Mouse (Mus musculus): ENCODE data around the gene Cltb. TPM values are rescaled to one million over a fixed set of nuclear protein-coding genes. Genes with fewer than 3 reads are reported as not detected.

Gene Cltb
- polyA plus RNA-seq, 1 experiment from 2014 or later, result 51.0 TPM

DNA sequence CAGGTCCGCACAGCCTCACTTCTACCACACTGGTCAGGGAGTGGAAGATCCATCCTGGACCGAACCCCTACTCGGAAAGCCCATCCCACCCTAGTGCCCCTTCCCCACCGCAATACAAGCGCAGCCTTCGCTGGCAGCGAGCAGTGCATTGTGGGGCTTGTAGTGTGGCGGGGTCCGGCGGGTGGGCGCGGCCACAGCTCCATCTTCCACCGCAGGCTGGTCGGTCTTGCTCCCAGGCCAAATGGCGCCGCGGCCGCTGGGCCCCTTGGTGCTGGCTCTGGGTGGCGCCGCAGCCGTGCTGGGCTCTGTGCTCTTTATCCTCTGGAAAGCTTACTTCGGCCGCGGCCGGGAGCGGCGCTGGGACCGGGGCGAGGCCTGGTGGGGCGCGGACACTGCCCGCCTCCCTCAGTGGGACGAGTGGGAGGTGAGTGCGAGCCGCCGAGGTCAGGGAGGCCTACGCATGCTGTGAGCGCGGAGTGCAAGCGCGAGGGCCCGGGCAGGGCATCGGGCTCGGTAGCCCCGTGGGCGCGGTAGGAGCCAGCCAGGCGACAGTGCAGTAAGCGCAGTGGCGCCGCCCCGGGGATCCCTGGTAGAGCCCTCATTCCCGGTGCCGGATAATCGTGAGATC is 36.2 kb downstream of the Cltb start, which contains the start of gene Arl10:
Gene Arl10 (plus strand): TSS at position 162 of the 628 bp plus-strand sequence.
- H3K4me3 ChIP-seq (replicated peaks), result peak within 1 kb of the TSS; percentile 71
- ATAC-seq (ENCODE audit: low read depth) (peak; percentile 79), DNase-seq (peak; percentile 50)
- under 1% methylated on average over 55 of the region's 55 CpGs for WGBS (ENCODE audit: insufficient replicate concordance)
- H3K36me3 ChIP-seq, result peaks cover 13% of the 10 kb centered on the region
- H3K27me3 ChIP-seq, result no peaks in the 10 kb centered on the region
- no peaks in the 10 kb centered on the region for H3K9me3 ChIP-seq (replicated peaks)
- peaks cover 43% of the 10 kb centered on the region for H3K4me1 ChIP-seq (replicated peaks)
- peak within 1 kb of the TSS; percentile 83 for H3K4me2 ChIP-seq
- peak within 1 kb of the TSS; percentile 75 for H3K9ac ChIP-seq
- peak within 1 kb of the TSS; percentile 31 for H3K27ac ChIP-seq

DNA sequence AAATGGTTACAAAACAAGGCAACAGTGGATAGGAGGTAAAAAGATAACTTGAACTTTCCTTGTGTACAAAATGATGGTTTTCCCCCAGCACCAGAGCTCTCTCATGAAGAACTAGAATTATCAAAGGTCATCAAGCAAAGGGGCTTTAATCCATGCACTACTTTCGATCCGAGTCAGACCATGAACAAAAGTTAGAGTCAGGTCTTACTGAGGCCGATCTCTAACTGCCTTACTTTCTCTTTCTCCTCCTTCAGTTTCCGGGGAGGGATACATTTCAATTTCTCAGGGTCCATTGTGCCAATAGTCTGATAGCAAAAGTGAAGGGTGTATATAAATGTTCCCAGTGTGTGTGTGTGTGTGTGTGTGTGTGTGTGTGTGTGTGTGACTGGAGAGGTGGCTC is 38.5 kb downstream of the Cltb start:
- Histone ChIP-seq H3K4me1 (replicated peaks) (peaks cover 44% of the 10 kb centered on the region), H3K4me3 (replicated peaks) (no peak overlapping the region), H3K27ac (no peak overlapping the region), H3K4me2 (no peak overlapping the region), H3K9ac (no peak overlapping the region), H3K27me3 (no peaks in the 10 kb centered on the region), H3K36me3 (0 out of 2 replicates have a peak, but pooled peaks cover 3% of the 10 kb centered on the region), H3K9me3 (replicated peaks) (no peaks in the 10 kb centered on the region)
- 72% methylated on average over 4 of the region's 4 CpGs for WGBS (ENCODE audit: insufficient replicate concordance)
- DNase-seq (no peak), ATAC-seq (ENCODE audit: low read depth) (no peak)

DNA sequence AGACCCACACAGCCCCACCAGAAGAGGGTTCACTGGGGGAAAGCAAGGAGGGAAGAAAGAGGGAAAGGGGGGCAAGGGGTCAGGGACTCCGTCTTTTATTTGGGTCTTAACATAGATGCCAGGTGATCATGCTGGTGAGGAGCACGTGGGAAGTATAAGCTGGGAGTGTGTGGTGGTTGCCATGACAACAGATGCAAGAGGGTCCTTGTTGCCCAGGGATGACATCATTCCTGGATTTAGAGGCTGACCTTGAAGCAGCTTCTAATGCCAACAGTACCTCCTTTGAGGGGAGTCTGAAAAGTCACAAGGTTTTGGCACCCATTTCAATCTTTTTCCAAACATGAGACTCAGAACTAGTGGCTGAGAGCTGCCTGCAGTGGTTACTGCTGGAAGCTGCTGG is 39.5 kb downstream of the Cltb start:
- Histone ChIP-seq H3K36me3 (no peaks in the 10 kb centered on the region), H3K27ac (no peak overlapping the region), H3K9ac (no peak overlapping the region), H3K9me3 (replicated peaks) (no peaks in the 10 kb centered on the region), H3K4me2 (no peak overlapping the region), H3K4me1 (replicated peaks) (peaks cover 41% of the 10 kb centered on the region), H3K27me3 (no peaks in the 10 kb centered on the region), H3K4me3 (replicated peaks) (no peak overlapping the region)
- WGBS (ENCODE audit: insufficient replicate concordance), result 54% methylated on average over 2 of the region's 2 CpGs
- no peak for ATAC-seq (ENCODE audit: low read depth)
- DNase-seq, result no peak

DNA sequence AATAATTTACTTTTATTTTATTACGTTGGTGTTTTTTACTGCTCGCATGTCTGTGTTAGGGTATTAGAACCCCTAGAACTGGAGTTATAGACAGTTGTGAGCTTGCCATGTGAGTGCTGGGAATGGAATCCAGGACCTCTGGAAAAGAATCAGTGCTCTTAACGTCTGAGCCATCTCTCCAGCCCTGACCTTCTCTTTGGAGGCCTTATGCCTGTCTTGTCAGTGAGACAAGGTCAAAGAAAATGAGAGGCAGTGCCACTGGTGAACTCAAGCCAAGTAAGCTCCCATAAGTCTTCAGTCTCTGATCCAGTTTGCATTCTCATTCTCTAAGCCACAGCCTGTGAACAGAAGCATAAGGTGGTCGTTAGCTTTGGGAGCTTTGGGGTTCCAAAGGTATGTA is 40.4 kb downstream of the Cltb start:
- no peaks in the 10 kb centered on the region for H3K9me3 ChIP-seq (replicated peaks)
- no peak overlapping the region for H3K4me2 ChIP-seq
- peaks cover 41% of the 10 kb centered on the region for H3K4me1 ChIP-seq (replicated peaks)
- no peak for ATAC-seq (ENCODE audit: low read depth)
- H3K27me3 ChIP-seq, result no peaks in the 10 kb centered on the region
- H3K9ac ChIP-seq, result no peak overlapping the region
- 69% methylated on average over 4 of the region's 4 CpGs for WGBS (ENCODE audit: insufficient replicate concordance)
- no peaks in the 10 kb centered on the region for H3K36me3 ChIP-seq
- no peak overlapping the region for H3K4me3 ChIP-seq (replicated peaks)
- no peak overlapping the region for H3K27ac ChIP-seq
- DNase-seq, result no peak

DNA sequence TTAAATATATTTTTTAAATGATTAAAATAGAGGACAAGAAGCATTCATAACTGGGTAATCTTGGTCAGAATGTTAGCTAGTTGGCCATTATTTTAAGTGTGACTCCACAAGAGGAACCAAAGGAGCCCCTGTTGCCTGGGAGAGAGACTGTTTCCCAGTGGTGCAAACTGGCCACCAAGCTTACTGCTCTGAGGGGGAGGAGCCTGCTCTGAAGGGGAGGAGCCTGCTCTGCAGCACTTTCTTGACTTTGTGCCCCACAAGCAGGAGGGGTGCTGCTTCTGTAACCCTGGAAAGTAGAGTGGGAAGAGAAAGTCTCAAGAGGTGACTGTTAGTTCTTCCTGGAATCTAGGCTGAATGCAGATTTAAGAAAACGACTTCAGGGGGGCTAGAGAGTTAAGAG is 41.9 kb downstream of the Cltb start:
- no peak overlapping the region for H3K4me3 ChIP-seq (replicated peaks)
- H3K9ac ChIP-seq, result no peak overlapping the region
- no peak overlapping the region for H3K27ac ChIP-seq
- 46% methylated on average over 1 of the region's 1 CpGs for WGBS (ENCODE audit: insufficient replicate concordance)
- DNase-seq (no peak), ATAC-seq (ENCODE audit: low read depth) (no peak)
- H3K9me3 ChIP-seq (replicated peaks), result no peaks in the 10 kb centered on the region
- H3K27me3 ChIP-seq, result no peaks in the 10 kb centered on the region
- H3K4me1 ChIP-seq (replicated peaks), result peaks cover 36% of the 10 kb centered on the region
- H3K4me2 ChIP-seq, result no peak overlapping the region
- H3K36me3 ChIP-seq, result no peaks in the 10 kb centered on the region

DNA sequence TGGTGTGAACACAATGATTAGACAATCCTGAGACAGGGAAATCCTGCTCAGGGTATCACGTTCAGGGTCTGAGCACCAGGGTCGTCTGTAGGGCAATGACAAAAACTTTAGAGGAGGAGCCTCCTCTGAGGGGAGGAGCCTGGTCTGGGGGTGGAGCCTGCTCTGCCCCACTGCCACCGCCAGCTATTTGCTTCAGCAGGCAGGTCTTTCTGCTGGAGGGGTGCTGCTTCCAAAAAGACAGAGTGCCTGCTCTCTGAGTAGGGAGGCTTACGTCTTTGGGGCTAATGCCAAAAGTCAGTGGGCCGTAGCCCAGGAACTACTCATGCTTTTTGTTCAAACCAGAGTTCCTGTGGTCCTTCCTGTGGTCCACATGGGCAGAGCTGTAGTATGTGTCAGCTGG is 42.8 kb downstream of the Cltb start:
- no peak overlapping the region for H3K4me3 ChIP-seq (replicated peaks)
- H3K4me1 ChIP-seq (replicated peaks), result peaks cover 37% of the 10 kb centered on the region
- no peaks in the 10 kb centered on the region for H3K27me3 ChIP-seq
- H3K4me2 ChIP-seq, result no peak overlapping the region
- 36% methylated on average over 5 of the region's 5 CpGs for WGBS (ENCODE audit: insufficient replicate concordance)
- ATAC-seq (ENCODE audit: low read depth), result no peak
- H3K9me3 ChIP-seq (replicated peaks), result no peaks in the 10 kb centered on the region
- H3K27ac ChIP-seq, result no peak overlapping the region
- no peak overlapping the region for H3K9ac ChIP-seq
- no peaks in the 10 kb centered on the region for H3K36me3 ChIP-seq
- DNase-seq, result no peak

DNA sequence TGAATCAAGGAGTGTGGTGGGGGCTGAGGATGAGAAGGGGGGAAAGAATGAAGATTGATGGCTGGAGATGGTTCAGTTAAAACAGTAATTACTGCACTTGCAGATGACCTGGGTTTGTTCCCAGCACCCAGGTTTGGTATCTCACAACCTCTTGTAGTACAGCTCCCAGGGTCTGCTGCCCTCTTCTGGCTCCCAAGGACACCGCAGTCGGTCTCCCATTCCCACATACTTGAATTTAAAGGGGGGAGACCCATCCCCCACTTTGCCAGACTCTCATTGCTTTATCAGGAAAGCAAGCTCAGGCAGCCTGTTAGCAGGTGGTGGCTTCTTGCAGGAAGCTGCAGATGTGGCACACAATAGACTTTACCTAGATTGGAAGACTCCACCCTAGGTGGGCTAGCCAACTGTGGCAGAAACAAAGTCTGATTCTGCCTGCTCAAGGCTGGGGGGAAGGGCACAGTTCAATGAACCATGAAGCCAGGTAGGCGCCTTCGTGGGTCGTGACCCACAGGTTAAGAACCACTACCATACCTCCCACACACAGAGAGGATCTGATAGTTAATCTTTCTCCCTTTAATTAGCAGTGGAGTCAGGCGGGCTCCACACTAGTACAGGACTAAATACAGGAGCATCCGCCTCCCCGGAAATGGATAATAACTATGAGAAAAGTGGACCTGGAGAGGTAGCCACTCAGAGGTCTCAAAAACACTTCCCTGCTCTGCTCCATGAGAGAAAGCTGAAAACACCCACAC is 45.4 kb downstream of the Cltb start:
- H3K36me3 ChIP-seq, result peaks cover 24% of the 10 kb centered on the region
- H3K27ac ChIP-seq, result peak overlapping the region; percentile 85
- H3K4me1 ChIP-seq (replicated peaks), result peaks cover 46% of the 10 kb centered on the region
- peak overlapping the region; percentile 99 for H3K9ac ChIP-seq
- peak; percentile 50 for DNase-seq
- 39% methylated on average over 8 of the region's 8 CpGs for WGBS (ENCODE audit: insufficient replicate concordance)
- peak overlapping the region; percentile 80 for H3K4me2 ChIP-seq
- no peaks in the 10 kb centered on the region for H3K9me3 ChIP-seq (replicated peaks)
- H3K27me3 ChIP-seq, result no peaks in the 10 kb centered on the region
- peak overlapping the region; percentile 99 for H3K4me3 ChIP-seq (replicated peaks)
- peak; percentile 55 for ATAC-seq (ENCODE audit: low read depth)

DNA sequence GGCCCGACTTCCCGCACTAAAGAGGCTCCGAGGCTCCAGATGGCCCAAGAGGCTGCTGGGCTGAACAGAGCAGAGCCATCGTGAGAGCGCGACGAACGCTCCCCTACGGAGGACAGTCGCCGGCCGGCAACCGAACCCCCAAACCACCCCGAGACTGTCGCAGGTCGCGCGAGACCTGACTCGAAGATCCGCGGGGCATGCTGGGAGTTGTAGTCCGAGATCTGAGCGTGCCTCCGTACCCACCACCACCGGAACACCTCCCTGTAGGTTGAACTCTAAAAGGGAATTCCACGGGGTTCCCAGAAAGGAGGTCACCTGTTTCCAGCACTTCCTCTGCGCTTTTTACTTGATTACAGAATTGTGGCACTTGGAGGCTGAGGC is 46.0 kb downstream of the Cltb start, which contains the start of gene 4833439L19Rik:
Gene 4833439L19Rik (minus strand): TSS at position 235 of the 381 bp plus-strand sequence.
- DNase-seq, result peak; percentile 91
- Histone ChIP-seq H3K27ac (peak within 1 kb of the TSS; percentile 85), H3K9ac (peak within 1 kb of the TSS; percentile 99), H3K4me2 (peak within 1 kb of the TSS; percentile 80), H3K36me3 (peaks cover 29% of the 10 kb centered on the region), H3K4me1 (replicated peaks) (peaks cover 46% of the 10 kb centered on the region), H3K4me3 (replicated peaks) (peak within 1 kb of the TSS; percentile 99), H3K27me3 (no peaks in the 10 kb centered on the region), H3K9me3 (replicated peaks) (no peaks in the 10 kb centered on the region)
- 0% methylated on average over 27 of the region's 27 CpGs for WGBS (ENCODE audit: insufficient replicate concordance)
- peak; percentile 92 for ATAC-seq (ENCODE audit: low read depth)

DNA sequence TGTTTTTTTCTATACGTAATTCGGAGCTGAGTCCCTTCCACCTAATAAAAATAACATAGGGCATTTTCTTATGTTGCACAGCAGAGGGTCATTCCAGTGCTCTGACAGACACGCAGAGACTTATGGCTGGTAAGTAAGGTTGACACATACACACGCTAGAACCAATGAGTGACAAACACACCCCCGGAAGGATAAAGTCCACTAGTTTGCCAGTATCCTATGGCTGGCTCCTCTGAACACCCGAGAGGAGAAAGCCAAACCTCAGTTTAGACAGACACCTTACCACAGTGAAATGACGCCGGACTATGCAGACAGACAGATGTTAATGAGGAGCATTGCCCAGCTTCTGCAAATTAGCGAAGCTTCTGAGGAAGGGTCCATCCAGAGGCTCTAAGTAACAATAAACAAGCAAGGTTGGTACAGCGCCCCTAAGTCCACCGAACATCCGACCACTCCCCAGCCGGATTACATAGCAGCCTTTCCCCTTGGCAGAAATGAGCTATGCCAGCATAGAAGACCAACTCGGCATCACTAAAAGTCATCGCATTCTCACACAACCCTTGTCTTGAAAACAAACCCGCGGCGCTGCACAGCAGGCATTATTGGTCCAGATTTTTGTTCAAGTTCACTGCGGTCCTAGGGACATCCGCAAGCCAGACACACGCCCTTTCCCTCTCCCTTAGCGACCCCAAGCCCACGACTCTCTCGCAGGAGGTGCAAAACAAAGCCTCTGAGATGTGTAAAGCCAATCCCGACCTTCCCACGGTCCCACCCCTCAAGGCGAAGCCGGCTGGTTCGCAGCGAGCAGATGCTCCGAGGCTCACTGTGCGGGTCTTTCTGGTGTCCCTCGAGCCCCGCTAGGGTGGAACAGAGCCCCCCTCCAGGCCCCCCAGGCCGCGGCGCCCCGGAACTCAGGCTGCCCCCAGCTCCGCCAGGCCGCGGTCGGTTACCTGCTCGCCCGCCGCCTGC is 46.6 kb downstream of the Cltb start:
- Histone ChIP-seq H3K4me1 (replicated peaks) (peaks cover 46% of the 10 kb centered on the region), H3K27me3 (no peaks in the 10 kb centered on the region), H3K9me3 (replicated peaks) (no peaks in the 10 kb centered on the region), H3K4me3 (replicated peaks) (peak overlapping the region; percentile 99), H3K9ac (peak overlapping the region; percentile 99), H3K36me3 (peaks cover 36% of the 10 kb centered on the region), H3K4me2 (peak overlapping the region; percentile 80), H3K27ac (peak overlapping the region; percentile 85)
- 9% methylated on average over 44 of the region's 45 CpGs for WGBS (ENCODE audit: insufficient replicate concordance)
- ATAC-seq (ENCODE audit: low read depth) (peak; percentile 51), DNase-seq (no peak)

DNA sequence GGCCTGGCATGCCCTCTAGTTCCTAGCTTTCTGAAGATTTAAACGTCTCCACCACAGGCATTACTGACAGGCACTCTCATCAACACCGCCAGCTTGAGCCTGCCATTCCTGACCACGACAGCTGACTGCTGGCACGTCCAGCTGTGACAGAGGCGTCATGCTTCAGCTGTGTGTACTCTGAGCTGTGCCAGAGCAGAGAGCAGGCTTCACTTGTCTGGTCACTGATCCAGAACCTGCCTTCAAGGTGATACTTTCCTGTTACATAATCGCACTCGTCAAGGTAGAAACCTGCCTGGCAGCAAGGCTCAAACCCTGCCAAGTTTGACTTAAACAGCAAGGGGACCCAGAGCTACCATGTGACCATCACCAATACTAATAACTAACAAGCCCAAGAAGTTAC is 48.6 kb downstream of the Cltb start:
- WGBS (ENCODE audit: insufficient replicate concordance), result 71% methylated on average over 7 of the region's 7 CpGs
- H3K9ac ChIP-seq, result no peak overlapping the region
- no peak overlapping the region for H3K4me2 ChIP-seq
- H3K36me3 ChIP-seq, result peaks cover 56% of the 10 kb centered on the region
- H3K4me3 ChIP-seq (replicated peaks), result no peak overlapping the region
- ATAC-seq (ENCODE audit: low read depth) (no peak), DNase-seq (no peak)
- H3K4me1 ChIP-seq (replicated peaks), result peaks cover 35% of the 10 kb centered on the region
- no peaks in the 10 kb centered on the region for H3K27me3 ChIP-seq
- no peaks in the 10 kb centered on the region for H3K9me3 ChIP-seq (replicated peaks)
- H3K27ac ChIP-seq, result no peak overlapping the region

DNA sequence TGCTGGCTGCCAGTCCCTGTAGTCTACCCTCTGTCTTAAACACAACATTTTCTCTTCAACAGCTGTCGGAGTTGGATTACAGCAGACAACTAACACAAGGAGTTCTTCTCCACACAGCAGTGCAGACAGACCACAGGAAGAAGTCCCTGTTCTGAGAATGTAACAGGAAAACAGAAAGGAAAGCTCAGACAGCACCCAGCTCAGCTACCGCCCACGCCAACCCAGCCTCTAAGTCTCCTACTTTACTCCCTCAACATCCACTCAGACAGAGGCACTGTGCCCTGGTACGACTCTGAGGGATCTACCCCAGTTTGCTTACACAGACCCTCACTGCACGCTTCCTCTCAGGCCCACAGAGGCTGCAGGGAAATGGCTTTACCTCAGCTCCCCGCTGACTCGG is 50.5 kb downstream of the Cltb start:
- Histone ChIP-seq H3K4me1 (replicated peaks) (peaks cover 24% of the 10 kb centered on the region), H3K4me2 (no peak overlapping the region), H3K36me3 (peaks cover 73% of the 10 kb centered on the region), H3K9me3 (replicated peaks) (no peaks in the 10 kb centered on the region), H3K4me3 (replicated peaks) (no peak overlapping the region), H3K27me3 (no peaks in the 10 kb centered on the region), H3K27ac (no peak overlapping the region), H3K9ac (no peak overlapping the region)
- WGBS (ENCODE audit: insufficient replicate concordance), result 87% methylated on average over 7 of the region's 7 CpGs
- no peak for DNase-seq
- no peak for ATAC-seq (ENCODE audit: low read depth)
